Mouse (Mus musculus): ENCODE data around the gene Sorcs2. TPM values are rescaled to one million over a fixed set of nuclear protein-coding genes. Genes with fewer than 3 reads are reported as not detected.

The Sorcs2 gene
- polyA plus RNA-seq, 1 experiment from 2014 or later = 8.3 TPM

DNA sequence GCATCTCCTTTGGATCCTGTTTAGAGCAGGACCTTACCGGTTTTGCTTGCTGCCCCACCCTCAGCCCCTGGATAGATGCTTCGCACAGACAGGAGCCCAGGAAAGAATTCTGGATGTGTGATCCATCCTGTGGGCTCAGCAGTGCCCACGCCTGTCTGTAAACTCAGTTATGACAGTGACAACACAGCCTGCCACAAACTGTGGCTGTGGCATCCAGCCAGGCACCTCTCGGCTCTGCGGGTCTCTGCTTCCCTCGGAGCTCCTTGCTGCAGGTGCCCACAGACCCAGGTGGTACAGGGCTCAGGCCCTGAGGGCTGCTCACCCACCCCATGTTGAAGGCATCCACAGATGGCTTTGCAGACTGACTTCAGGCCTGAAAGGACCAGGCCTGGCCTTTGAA is 30.0 kb downstream of the Sorcs2 start:
- Histone ChIP-seq H3K4me1 (peaks cover 74% of the 10 kb centered on the region), H3K36me3 (no peaks in the 10 kb centered on the region), H3K27me3 (ENCODE audit: low read depth, poor library complexity, severe bottlenecking) (no peaks in the 10 kb centered on the region), H3K27ac (peak overlapping the region; percentile 73; the same call in 1 of the 2 replicates), H3K9me3 (replicated peaks) (no peaks in the 10 kb centered on the region), H3K4me3 (no peak overlapping the region)
- no peak for DNase-seq (ENCODE audit: low spot score)
- WGBS = 90% methylated on average over 6 of the region's 6 CpGs

DNA sequence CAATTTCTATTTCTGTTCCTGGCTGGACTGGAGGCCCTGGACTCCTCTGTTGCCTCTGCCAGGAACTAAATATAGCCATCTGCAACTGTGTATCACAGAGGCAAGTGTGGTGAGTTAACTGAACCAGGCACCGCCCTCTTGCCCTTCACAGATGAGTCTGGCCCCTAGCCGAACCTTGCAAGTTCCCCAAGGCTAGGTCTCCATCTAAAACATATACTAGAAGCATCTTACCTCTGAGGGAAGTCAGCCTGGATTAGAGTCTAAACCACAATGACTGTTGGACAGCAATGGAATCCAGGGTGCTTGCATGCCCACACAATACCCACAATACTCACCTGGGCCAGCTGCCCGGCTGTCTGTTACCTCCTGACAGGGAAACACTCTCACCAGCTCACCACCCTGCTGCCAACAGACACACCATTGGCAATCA is 30.7 kb downstream of the Sorcs2 start:
- no peaks in the 10 kb centered on the region for H3K36me3 ChIP-seq
- 75% methylated on average over 3 of the region's 3 CpGs for WGBS
- DNase-seq (ENCODE audit: low spot score) = no peak
- peaks cover 71% of the 10 kb centered on the region for H3K4me1 ChIP-seq
- no peaks in the 10 kb centered on the region for H3K27me3 ChIP-seq (ENCODE audit: low read depth, poor library complexity, severe bottlenecking)
- no peak overlapping the region for H3K4me3 ChIP-seq
- no peak overlapping the region for H3K27ac ChIP-seq
- no peaks in the 10 kb centered on the region for H3K9me3 ChIP-seq (replicated peaks)

DNA sequence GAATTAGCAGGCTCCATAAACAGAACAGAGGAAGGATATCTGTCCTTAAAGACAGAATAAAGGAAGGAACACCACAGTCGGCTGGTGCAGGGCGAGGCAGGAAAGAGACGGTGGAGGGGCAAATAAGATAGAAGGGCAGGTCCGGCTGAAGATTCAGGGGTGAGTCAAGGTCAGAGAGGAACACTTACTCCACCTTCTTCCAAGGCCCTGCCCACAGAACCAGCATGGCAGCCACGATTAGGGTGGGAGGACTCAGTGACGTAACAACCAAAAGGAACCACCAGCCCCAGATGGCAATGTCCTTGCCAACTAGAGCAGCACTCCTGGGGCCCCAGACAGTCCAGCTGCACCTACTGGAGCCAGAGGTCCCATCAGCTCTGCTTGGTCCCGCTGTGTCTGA is 36.2 kb downstream of the Sorcs2 start:
- H3K4me3 ChIP-seq = no peak overlapping the region
- H3K27ac ChIP-seq = peak overlapping the region; percentile 47
- H3K9me3 ChIP-seq (replicated peaks) = no peaks in the 10 kb centered on the region
- H3K4me1 ChIP-seq = peaks cover 67% of the 10 kb centered on the region
- no peak for DNase-seq (ENCODE audit: low spot score)
- H3K27me3 ChIP-seq (ENCODE audit: low read depth, poor library complexity, severe bottlenecking) = no peaks in the 10 kb centered on the region
- 84% methylated on average over 7 of the region's 7 CpGs for WGBS
- no peaks in the 10 kb centered on the region for H3K36me3 ChIP-seq

DNA sequence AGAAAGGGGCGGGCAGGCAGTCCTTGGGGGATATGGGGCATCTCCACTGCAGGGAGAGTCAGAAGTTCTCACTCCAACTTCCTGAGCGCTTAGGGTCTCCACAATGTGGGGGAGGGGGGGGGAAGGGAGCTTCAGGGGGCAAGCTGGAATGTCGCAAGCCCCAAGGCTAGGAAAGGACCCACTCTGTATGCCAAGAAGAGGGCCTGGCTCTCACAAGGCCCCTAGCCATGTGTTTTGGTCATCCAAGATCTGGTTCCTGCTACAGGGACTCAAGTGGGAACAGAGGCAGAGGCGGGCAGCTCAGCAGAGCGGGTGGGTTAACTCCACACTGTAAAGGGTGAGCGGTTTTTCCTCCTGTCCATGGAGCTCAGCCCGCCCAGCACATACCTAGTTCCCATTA is 37.6 kb downstream of the Sorcs2 start:
- no peaks in the 10 kb centered on the region for H3K27me3 ChIP-seq (ENCODE audit: low read depth, poor library complexity, severe bottlenecking)
- peaks cover 67% of the 10 kb centered on the region for H3K4me1 ChIP-seq
- H3K4me3 ChIP-seq = no peak overlapping the region
- H3K27ac ChIP-seq = peak overlapping the region; percentile 67
- H3K9me3 ChIP-seq (replicated peaks) = no peaks in the 10 kb centered on the region
- no peaks in the 10 kb centered on the region for H3K36me3 ChIP-seq
- WGBS = 79% methylated on average over 7 of the region's 7 CpGs
- DNase-seq (ENCODE audit: low spot score) = no peak

DNA sequence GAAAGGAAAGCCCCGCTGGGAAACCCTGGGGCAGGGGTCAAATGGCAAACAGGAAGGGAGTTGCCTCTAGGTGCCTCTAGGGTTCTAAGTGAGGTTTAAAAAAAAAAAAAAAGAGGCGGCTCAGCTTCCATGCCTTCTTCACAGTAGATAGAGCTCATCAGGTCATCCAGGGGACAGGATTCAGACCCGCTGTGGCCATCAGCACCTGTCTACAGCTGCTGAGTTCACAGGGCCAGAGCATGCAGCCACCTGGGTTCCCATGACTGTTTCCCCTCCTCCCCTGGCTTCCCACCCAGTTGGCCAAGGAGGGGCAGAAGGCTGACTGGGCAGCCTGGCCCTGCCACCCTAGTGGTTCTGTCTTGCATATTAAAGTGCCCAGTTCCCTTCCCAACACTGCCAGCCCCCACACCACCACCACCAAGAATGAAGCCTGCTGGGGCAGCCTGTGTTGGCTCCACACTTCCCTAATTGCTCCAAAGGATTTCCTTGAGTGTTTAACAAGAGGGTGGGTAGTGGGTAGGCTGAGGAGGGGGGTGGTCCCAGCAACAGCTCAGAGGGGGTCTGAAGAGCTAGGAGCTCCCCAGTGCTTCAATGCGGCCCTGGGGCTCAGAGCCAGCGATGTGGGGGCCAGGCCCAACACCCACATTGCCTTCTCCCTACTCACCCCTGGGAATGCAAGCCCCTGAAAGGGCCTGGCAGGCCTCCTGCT is 38.2 kb downstream of the Sorcs2 start:
- peak overlapping the region; percentile 67 for H3K27ac ChIP-seq
- H3K4me3 ChIP-seq = no peak overlapping the region
- no peak for DNase-seq (ENCODE audit: low spot score)
- H3K36me3 ChIP-seq = no peaks in the 10 kb centered on the region
- peaks cover 67% of the 10 kb centered on the region for H3K4me1 ChIP-seq
- WGBS = 39% methylated on average over 5 of the region's 5 CpGs
- H3K9me3 ChIP-seq (replicated peaks) = no peaks in the 10 kb centered on the region
- no peaks in the 10 kb centered on the region for H3K27me3 ChIP-seq (ENCODE audit: low read depth, poor library complexity, severe bottlenecking)

DNA sequence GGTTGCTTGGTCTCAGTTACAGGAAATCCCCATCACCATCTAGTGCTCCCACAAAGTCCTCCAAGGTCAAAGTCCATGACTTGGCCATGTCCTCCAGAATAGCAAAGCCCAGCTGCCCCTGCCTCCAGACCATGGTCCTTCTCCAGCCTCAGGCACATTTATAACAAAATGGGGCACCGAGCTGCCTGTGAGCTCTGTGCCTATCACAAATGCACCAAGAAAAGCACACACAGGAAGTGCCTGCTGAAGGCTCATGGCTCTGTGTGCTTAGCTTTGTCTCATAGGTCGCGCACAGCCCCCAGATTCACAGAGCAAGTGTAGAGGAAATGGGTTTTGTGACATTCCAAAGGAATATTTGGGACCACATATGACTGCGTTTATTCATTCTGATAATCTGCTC is 39.8 kb downstream of the Sorcs2 start:
- no peaks in the 10 kb centered on the region for H3K36me3 ChIP-seq
- H3K4me3 ChIP-seq = no peak overlapping the region
- H3K9me3 ChIP-seq (replicated peaks) = no peaks in the 10 kb centered on the region
- no peaks in the 10 kb centered on the region for H3K27me3 ChIP-seq (ENCODE audit: low read depth, poor library complexity, severe bottlenecking)
- no peak for DNase-seq (ENCODE audit: low spot score)
- peaks cover 60% of the 10 kb centered on the region for H3K4me1 ChIP-seq
- 91% methylated on average over 4 of the region's 4 CpGs for WGBS
- H3K27ac ChIP-seq = no peak overlapping the region; the same call in 1 of the 2 replicates

DNA sequence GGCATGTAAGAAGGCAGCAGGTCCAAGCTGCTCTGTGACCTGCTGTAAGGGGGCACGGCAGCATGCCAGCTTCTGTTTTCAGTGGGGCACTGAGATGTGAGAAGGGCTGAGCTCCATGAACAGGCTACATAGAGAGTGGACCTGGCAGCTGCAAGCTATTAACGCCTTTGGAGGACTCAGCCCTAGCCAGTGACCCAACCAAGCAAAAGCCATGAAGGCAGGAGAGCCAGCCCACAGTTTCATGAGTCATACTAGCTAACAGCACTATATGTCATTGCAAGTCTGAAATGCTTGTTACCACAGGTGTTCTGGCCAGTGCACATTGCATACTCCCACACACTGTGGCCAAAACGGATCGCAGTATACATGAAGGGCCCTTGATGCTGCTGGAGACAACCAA is 41.3 kb downstream of the Sorcs2 start:
- WGBS = 84% methylated on average over 4 of the region's 4 CpGs
- Histone ChIP-seq H3K36me3 (no peaks in the 10 kb centered on the region), H3K4me1 (peaks cover 47% of the 10 kb centered on the region), H3K27me3 (ENCODE audit: low read depth, poor library complexity, severe bottlenecking) (no peaks in the 10 kb centered on the region), H3K4me3 (no peak overlapping the region), H3K9me3 (replicated peaks) (no peaks in the 10 kb centered on the region), H3K27ac (peak overlapping the region; percentile 10; the same call in 1 of the 2 replicates)
- peak; percentile 32 for DNase-seq (ENCODE audit: low spot score)

DNA sequence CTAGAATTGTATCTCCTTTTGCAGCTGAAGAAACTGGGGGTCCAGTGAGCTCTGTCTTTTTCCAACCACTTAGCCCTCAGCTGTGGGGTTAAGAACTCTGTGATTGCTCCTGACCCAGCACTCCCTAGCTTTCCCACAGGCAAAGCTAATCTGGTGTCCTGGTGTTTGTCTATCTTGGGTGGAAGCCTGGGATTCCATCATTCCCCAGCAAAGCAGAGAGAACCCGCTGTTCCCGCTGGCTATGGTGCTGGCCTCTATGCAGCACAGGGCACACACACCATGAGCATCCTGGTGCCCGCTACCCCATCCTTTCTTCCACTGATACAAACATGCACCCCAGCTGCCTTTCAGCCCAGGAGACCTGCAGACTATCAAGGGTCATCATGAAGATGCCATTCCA is 42.3 kb downstream of the Sorcs2 start:
- Histone ChIP-seq H3K4me1 (peaks cover 39% of the 10 kb centered on the region), H3K36me3 (no peaks in the 10 kb centered on the region), H3K27ac (no peak overlapping the region), H3K27me3 (ENCODE audit: low read depth, poor library complexity, severe bottlenecking) (no peaks in the 10 kb centered on the region), H3K9me3 (replicated peaks) (no peaks in the 10 kb centered on the region), H3K4me3 (no peak overlapping the region)
- 92% methylated on average over 3 of the region's 3 CpGs for WGBS
- DNase-seq (ENCODE audit: low spot score) = no peak

DNA sequence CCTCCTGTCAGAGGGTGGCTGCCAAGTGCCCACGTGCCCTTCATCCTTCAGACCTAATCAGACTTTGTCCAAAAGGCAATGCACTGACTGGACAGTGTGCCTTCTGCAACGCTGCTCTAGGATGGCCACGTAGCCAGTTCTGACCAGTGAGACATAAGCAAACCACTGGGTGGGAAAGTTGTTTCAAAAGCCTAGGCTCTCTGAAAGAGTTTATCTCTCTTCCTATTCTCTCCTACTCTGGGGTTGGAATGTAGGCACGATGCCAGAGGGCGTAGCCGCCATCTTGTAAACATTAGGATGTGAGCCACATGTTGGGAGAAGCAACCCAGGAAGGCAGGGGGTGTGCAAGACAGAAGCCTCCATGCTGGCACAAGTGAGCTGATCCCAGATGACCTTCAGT is 44.3 kb downstream of the Sorcs2 start:
- WGBS = 95% methylated on average over 6 of the region's 6 CpGs
- Histone ChIP-seq H3K4me1 (peaks cover 21% of the 10 kb centered on the region; the same call in 1 of the 2 replicates), H3K27me3 (ENCODE audit: low read depth, poor library complexity, severe bottlenecking) (no peaks in the 10 kb centered on the region), H3K36me3 (no peaks in the 10 kb centered on the region), H3K4me3 (no peak overlapping the region), H3K27ac (no peak overlapping the region), H3K9me3 (replicated peaks) (no peaks in the 10 kb centered on the region)
- DNase-seq (ENCODE audit: low spot score) = no peak

DNA sequence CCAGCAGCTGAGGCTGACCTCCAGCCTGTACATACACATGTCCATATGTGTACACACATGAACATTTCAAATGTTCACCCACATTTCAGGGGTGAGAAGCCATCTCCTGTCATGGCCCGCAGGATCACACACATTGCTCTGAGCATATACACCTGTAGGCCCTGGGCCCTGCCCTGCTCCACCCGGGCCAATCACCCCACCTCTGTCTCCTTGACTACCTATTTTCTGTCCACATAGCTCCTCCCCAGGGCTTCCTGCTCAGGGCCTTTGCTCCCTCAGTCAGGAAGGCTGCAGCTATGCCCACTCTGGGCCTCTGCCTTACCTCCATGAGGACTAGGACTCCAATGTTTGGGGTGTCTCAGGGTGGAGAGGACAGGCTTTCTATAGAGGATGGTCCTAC is 44.7 kb downstream of the Sorcs2 start:
- H3K4me1 ChIP-seq = peaks cover 18% of the 10 kb centered on the region; the same call in 1 of the 2 replicates
- no peak overlapping the region for H3K27ac ChIP-seq
- H3K27me3 ChIP-seq (ENCODE audit: low read depth, poor library complexity, severe bottlenecking) = no peaks in the 10 kb centered on the region
- no peak overlapping the region for H3K4me3 ChIP-seq
- H3K9me3 ChIP-seq (replicated peaks) = no peaks in the 10 kb centered on the region
- DNase-seq (ENCODE audit: low spot score) = no peak
- H3K36me3 ChIP-seq = no peaks in the 10 kb centered on the region
- WGBS = 88% methylated on average over 2 of the region's 2 CpGs

DNA sequence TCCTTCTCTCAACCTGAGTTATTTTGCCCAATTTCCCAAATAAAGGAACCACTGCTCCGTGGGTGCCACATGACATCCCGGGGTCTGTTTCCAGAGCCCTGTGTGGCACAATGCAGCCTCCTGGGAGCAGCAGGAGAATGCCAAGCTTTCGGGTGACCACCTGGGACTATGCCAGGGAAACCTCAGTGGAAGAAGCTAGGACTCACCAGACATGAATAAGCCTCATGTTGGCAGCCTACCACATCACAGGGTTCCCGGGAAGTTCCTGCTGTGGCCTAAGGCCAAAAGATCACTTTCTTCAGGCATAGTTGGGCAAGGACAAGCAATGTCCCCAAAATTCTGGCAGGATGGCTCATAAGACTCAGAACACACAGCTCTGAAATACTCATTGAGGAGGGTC is 51.2 kb downstream of the Sorcs2 start:
- Histone ChIP-seq H3K4me3 (no peak overlapping the region), H3K27me3 (ENCODE audit: low read depth, poor library complexity, severe bottlenecking) (no peaks in the 10 kb centered on the region), H3K27ac (no peak overlapping the region), H3K9me3 (replicated peaks) (no peaks in the 10 kb centered on the region), H3K4me1 (peaks cover 13% of the 10 kb centered on the region; the same call in 1 of the 2 replicates), H3K36me3 (no peaks in the 10 kb centered on the region)
- WGBS = 87% methylated on average over 4 of the region's 4 CpGs
- DNase-seq (ENCODE audit: low spot score) = no peak

DNA sequence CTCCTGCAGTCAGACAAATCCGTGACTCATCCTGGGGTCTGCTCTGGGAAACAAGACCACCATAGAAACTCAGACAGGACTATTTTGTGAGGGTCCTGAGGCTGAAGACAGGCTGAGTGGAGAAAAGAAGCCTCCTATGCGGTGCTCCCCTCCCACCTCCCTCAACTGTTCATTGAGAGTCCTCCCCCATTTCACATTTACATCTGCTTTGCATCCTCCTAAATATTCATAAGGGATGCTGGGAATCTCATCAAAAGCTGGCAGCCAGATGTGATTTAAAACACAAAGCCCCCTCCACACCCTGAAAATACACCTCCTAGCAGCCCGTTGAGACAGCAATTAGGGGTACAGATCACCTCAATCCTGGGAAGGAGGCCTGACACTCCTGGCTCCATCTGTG is 58.7 kb downstream of the Sorcs2 start:
- Histone ChIP-seq H3K27ac (no peak overlapping the region), H3K4me1 (peaks cover 40% of the 10 kb centered on the region)
- DNase-seq (ENCODE audit: low spot score) = no peak

DNA sequence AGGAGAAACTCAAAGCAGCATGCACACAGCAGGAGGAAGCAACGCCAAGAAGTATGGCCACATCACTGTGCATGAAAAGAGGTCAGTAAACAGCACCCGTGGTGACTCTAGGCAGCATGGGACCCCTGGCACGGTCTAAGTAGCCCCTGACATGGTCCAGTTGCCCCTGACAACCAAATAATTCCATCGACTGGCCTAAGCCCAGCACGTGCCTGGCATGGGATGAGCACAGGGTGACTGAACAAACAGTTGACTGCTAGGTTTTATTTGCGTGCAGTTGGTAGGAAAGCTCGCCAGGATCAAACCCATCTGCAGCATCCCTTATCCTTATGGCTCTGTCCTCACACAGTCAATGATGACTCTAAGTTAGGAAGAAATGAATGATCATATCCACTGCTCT is 61.7 kb downstream of the Sorcs2 start:
- WGBS = 84% methylated on average over 7 of the region's 7 CpGs
- no peak overlapping the region for H3K27ac ChIP-seq
- peaks cover 27% of the 10 kb centered on the region for H3K4me1 ChIP-seq
- no peaks in the 10 kb centered on the region for H3K9me3 ChIP-seq (replicated peaks)
- H3K27me3 ChIP-seq (ENCODE audit: low read depth, poor library complexity, severe bottlenecking) = no peaks in the 10 kb centered on the region
- no peaks in the 10 kb centered on the region for H3K36me3 ChIP-seq
- DNase-seq (ENCODE audit: low spot score) = no peak
- no peak overlapping the region for H3K4me3 ChIP-seq

More for the DNA sequence above, 58.7 kb downstream of the Sorcs2 start:
- Histone ChIP-seq H3K27me3 (ENCODE audit: low read depth, poor library complexity, severe bottlenecking) (no peaks in the 10 kb centered on the region), H3K4me3 (no peak overlapping the region), H3K36me3 (no peaks in the 10 kb centered on the region), H3K9me3 (replicated peaks) (no peaks in the 10 kb centered on the region)
- 64% methylated on average over 3 of the region's 3 CpGs for WGBS

DNA sequence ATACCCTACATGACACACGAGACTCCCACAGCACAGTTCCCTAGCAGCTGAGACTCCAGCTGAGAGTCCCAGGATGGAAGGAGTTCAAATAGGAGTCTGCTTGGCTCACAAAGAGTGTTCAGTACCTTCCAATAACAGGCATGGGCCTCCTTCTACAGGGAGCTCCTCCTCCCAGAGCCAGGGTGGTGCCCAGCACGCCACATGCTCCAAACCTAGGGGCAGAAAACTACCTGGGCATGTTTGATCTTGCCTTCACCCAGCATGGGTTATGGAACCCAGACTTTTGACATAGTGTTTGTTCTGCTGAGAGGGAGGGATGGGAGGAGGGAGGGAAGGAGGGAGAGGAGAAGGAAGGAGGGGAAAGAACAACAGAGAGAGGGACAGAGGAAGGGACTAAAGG is 62.3 kb downstream of the Sorcs2 start:
- H3K9me3 ChIP-seq (replicated peaks) = no peaks in the 10 kb centered on the region
- 65% methylated on average over 2 of the region's 2 CpGs for WGBS
- peak overlapping the region; percentile 42; the same call in 1 of the 2 replicates for H3K27ac ChIP-seq
- H3K36me3 ChIP-seq = no peaks in the 10 kb centered on the region
- no peaks in the 10 kb centered on the region for H3K27me3 ChIP-seq (ENCODE audit: low read depth, poor library complexity, severe bottlenecking)
- DNase-seq (ENCODE audit: low spot score) = no peak
- H3K4me1 ChIP-seq = peaks cover 27% of the 10 kb centered on the region
- H3K4me3 ChIP-seq = no peak overlapping the region

All from limb, embryonic 10.5 days (tissue).